Mouse (Mus musculus) forebrain, embryonic 16.5 days (tissue): Measurements from ENCODE around the gene Cacng1. TPM values are rescaled to one million over a fixed set of nuclear protein-coding genes. Genes with fewer than 3 reads are reported as not detected.

Experiments used
- ATAC-seq: fragments of 200-750 bp; cut with Nextera tagmentation; 2 replicates; pipeline ENCODE4 v1.8.0; 2017; ENCODE audit warnings: mild to moderate bottlenecking, moderate library complexity
- H3K27ac ChIP-seq: fragments of 300-500 bp; sonication (generic); 2 replicates; pipeline ENCODE4 v1.5.1; 2014; ENCODE audit warnings: low read length, control low read depth
- H3K27me3 ChIP-seq: fragments of 300-500 bp; sonication (generic); replicated peaks from 2 replicates; pipeline ENCODE4 v1.6.1; 2014; ENCODE audit warnings: low read length; ENCODE audit not compliant: control insufficient read depth, insufficient read depth
- H3K36me3 ChIP-seq: fragments of 300-500 bp; sonication (generic); 2 replicates; pipeline ENCODE4 v1.6.1; 2014; ENCODE audit not compliant: control insufficient read depth, insufficient read depth
- H3K4me1 ChIP-seq: fragments of 300-500 bp; sonication (generic); replicated peaks from 2 replicates; pipeline ENCODE4 v1.6.1; 2014; ENCODE audit warnings: low read length; ENCODE audit not compliant: control insufficient read depth, insufficient read depth
- H3K4me2 ChIP-seq: fragments of 300-500 bp; sonication (generic); 2 replicates; pipeline ENCODE4 v1.6.1; 2014; ENCODE audit warnings: mild to moderate bottlenecking, low read length, control low read depth
- H3K4me3 ChIP-seq: fragments of 300-500 bp; sonication (generic); replicated peaks from 2 replicates; pipeline ENCODE4 v1.5.1; 2014; ENCODE audit warnings: mild to moderate bottlenecking, low read length, control low read depth
- H3K9ac ChIP-seq: fragments of 300-500 bp; sonication (generic); replicated peaks from 2 replicates; pipeline ENCODE4 v1.6.1; 2014; ENCODE audit warnings: low read depth, low read length, control low read depth
- H3K9me3 ChIP-seq: fragments of 300-500 bp; sonication (generic); 2 replicates; pipeline ENCODE4 v1.6.1; 2016; ENCODE audit warnings: low read length; ENCODE audit not compliant: control insufficient read depth
- WGBS: fragments of 180-500 bp; shearing (Covaris S2); extraction: QIAGEN DNeasy Blood & Tissue Kit; methylation state at CpG from one replicate; pipeline ENCODE4 v1.1.7; 2014; 5-methylcytosine and 5-hydroxymethylcytosine counted together
- polyA plus RNA-seq: library from polyadenylated mRNA; unstranded; fragments of >200 nt; fragmentation: Nextera tagmentation; extraction: Ambion mirVana; gene quantifications from 2 replicates; pipeline ENCODE4 v1.2.1, GENCODE M21; 2015

Gene Cacng1
- polyA plus RNA-seq, 1 experiment from 2014 or later: 0.39 TPM

- no peaks in the 10 kb centered on the region for H3K36me3 ChIP-seq
- H3K9ac ChIP-seq: no peak overlapping the region
- H3K27ac ChIP-seq: no peak overlapping the region
- H3K4me3 ChIP-seq: no peak overlapping the region
- WGBS: 90% methylated on average over 9 of the region's 9 CpGs
- H3K27me3 ChIP-seq: no peaks in the 10 kb centered on the region
- no peaks in the 10 kb centered on the region for H3K9me3 ChIP-seq
- no peak overlapping the region for H3K4me2 ChIP-seq
- no peaks in the 10 kb centered on the region for H3K4me1 ChIP-seq
- no peak for ATAC-seq
These were observed 4.1 kb upstream of the Cacng1 start for GRCm38 (mm10) chr11:107720264-107721021.

DNA sequence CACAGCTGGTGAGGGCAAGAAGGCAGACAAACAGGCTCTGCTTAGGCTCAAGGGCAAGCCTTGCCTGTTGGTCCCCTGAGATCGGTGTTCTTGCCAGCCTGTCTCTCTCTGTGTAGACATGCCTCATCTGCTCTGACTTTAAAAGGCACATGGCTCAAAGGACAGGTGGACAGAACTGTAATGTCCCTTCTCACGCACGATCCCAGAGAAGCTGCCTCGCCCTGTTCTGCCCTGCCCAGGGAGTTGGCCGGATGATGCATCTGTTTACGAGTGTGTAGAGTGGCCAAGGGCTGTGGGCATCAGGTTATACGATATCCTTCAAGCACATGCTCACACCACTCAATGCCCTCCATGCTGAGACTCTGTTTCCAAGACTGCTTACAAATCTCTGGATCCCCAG, 2.0 kb downstream of the Cacng1 start:
- no peaks in the 10 kb centered on the region for H3K27me3 ChIP-seq
- H3K27ac ChIP-seq: no peak overlapping the region
- WGBS: 92% methylated on average over 7 of the region's 7 CpGs
- no peaks in the 10 kb centered on the region for H3K36me3 ChIP-seq
- H3K4me3 ChIP-seq: no peak overlapping the region
- no peak for ATAC-seq
- no peak overlapping the region for H3K4me2 ChIP-seq
- no peaks in the 10 kb centered on the region for H3K9me3 ChIP-seq
- H3K9ac ChIP-seq: no peak overlapping the region
- no peaks in the 10 kb centered on the region for H3K4me1 ChIP-seq

DNA sequence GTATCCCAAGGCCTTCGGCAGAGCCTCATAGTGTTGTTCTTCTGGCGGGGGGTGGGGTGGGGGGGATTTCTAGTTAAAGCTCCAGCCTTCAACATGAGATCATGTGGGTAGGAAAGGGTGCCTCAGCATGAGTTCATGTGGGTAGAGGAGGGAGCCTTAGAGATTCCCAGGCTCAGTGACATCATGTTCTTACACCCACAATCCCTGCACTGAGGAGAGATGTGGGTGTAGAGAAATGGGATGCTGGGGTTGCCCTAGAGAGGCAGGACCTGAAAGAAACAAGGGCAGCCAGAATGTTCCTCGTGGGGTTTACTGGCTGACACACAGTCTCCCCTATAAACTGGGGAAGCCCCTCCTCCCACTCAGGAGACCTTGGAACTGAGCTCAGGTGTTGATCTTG, 5.9 kb downstream of the Cacng1 start:
- Histone ChIP-seq H3K27me3 (no peaks in the 10 kb centered on the region), H3K4me2 (no peak overlapping the region), H3K9ac (no peak overlapping the region), H3K4me1 (peaks cover 8% of the 10 kb centered on the region), H3K27ac (no peak overlapping the region), H3K36me3 (no peaks in the 10 kb centered on the region), H3K9me3 (no peaks in the 10 kb centered on the region), H3K4me3 (no peak overlapping the region)
- 69% methylated on average over 3 of the region's 3 CpGs for WGBS
- no peak for ATAC-seq

GRCm38 (mm10) chr11:107707897-107708610, 8.3 kb downstream of the Cacng1 start:
- Histone ChIP-seq H3K27me3 (no peaks in the 10 kb centered on the region), H3K9me3 (no peaks in the 10 kb centered on the region), H3K4me3 (no peak overlapping the region), H3K4me1 (peaks cover 8% of the 10 kb centered on the region), H3K9ac (0 out of 2 replicates have a peak overlapping the region, but pooled peaks have one; percentile 7), H3K36me3 (no peaks in the 10 kb centered on the region), H3K4me2 (peak overlapping the region; percentile 25), H3K27ac (no peak overlapping the region)
- 8% methylated on average over 20 of the region's 20 CpGs for WGBS
- no peak for ATAC-seq

DNA sequence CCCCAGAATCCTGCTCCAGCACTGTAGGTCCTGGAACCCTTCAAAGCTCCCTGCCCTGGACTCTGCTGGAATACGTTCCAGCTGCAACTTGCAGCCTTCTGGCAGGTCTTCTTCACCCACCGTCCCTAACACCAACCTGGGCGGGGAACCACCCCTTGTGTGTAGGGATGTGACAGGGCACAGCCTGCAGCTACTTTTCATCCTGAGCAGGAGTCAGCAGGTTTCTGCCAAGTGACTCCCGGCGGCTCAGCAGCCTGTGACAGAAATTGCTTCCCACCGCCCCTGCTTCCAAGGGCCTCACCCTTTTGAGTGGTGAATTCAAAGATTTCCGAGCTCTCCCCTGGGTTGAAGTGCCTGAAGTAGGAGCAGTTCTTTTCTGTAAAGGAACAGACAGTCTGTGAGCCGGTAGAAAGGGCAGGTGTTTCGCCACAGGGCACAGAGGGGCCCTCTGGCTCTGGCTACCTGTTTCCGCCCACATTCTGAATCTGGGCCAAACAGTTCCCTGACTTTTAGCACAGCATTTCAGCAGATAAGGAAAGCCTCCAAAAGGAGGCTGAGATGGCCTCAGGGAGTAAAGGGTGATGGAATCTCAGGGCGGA, 10.7 kb downstream of the Cacng1 start:
- Histone ChIP-seq H3K27ac (no peak overlapping the region), H3K27me3 (no peaks in the 10 kb centered on the region), H3K4me3 (no peak overlapping the region), H3K4me1 (peaks cover 8% of the 10 kb centered on the region), H3K4me2 (no peak overlapping the region), H3K36me3 (no peaks in the 10 kb centered on the region), H3K9ac (no peak overlapping the region), H3K9me3 (no peaks in the 10 kb centered on the region)
- no peak for ATAC-seq
- 64% methylated on average over 11 of the region's 11 CpGs for WGBS

GRCm38 (mm10) chr11:107705060-107705459, 11.3 kb downstream of the Cacng1 start:
- no peaks in the 10 kb centered on the region for H3K27me3 ChIP-seq
- no peak overlapping the region for H3K27ac ChIP-seq
- no peak overlapping the region for H3K4me3 ChIP-seq
- no peaks in the 10 kb centered on the region for H3K9me3 ChIP-seq
- H3K9ac ChIP-seq: no peak overlapping the region
- no peak overlapping the region for H3K4me2 ChIP-seq
- H3K36me3 ChIP-seq: no peaks in the 10 kb centered on the region
- peak; percentile 43; the same call in 1 of the 2 replicates for ATAC-seq
- peaks cover 8% of the 10 kb centered on the region for H3K4me1 ChIP-seq
- WGBS: 58% methylated on average over 6 of the region's 6 CpGs

DNA sequence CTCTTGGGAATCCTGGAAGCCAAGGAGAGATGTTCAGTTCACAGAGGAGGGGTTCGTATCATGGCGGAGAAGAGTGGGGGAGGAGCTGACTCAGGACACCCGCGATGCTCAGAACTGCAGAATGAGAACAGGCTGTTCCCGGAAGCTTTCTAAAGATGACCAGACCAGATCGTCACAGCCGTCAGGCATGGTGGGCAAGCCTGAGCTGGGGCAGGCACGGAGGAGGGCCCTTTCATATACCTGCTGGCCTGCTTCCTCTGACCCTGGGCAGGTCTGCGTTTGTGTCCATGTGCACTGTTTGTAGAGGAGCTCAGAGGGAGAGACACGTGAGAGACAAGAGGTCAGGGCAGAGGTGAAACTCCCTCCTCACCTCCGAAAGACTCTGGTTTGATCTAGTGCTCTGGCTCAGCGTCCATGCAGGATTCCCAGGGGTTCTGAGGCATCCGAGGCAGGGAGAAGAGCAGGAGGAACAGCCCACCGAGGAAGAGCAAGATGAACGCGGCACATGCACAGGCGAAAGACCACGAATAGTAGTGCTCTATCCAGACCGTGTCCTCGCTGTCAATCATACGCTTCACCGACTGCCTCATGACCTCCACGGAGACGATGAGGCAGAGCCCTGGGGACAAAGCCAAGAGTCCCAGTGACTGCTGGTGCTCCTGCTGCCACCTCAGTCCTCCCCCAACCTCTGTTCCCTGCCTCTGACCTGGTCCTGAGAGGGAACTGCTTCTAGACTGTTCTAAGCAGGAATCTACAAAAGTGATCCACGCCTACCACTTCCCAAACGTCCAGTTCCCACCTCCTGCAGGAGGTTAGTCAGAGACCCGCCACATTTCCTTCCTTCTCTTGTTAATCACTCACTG, 12.8 kb downstream of the Cacng1 start:
- Histone ChIP-seq H3K27ac (no peak overlapping the region), H3K9ac (no peak overlapping the region), H3K4me1 (peaks cover 8% of the 10 kb centered on the region), H3K9me3 (no peaks in the 10 kb centered on the region), H3K4me2 (no peak overlapping the region), H3K4me3 (no peak overlapping the region), H3K36me3 (no peaks in the 10 kb centered on the region), H3K27me3 (no peaks in the 10 kb centered on the region)
- 58% methylated on average over 27 of the region's 27 CpGs for WGBS
- no peak for ATAC-seq

DNA sequence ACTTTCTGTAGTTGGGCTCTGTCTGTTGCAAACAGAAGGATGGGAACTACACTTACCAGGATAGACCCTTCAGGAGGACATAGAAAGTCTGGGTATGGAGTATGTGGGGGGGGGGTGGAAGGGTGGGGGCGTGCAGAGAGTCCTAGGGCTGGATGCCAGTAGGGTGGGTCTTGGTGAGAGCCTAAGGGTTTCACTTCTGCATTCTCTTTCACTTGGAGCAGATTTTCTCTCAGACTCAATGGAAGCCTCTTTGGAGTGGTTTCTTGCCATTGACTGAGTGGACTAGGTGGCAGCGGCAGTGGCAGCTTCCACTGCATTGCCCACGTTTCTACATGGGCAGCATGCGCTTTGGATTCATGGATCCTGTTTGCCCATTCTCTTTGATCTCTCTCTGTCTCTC, 16.4 kb downstream of the Cacng1 start:
- 91% methylated on average over 4 of the region's 4 CpGs for WGBS

GRCm38 (mm10) chr11:107693338-107693737, 23.0 kb downstream of the Cacng1 start:
- ATAC-seq: no peak
- Histone ChIP-seq H3K36me3 (peaks cover 2% of the 10 kb centered on the region; the same call in 1 of the 2 replicates), H3K27ac (no peak overlapping the region), H3K4me1 (no peaks in the 10 kb centered on the region), H3K27me3 (no peaks in the 10 kb centered on the region), H3K9ac (no peak overlapping the region), H3K9me3 (no peaks in the 10 kb centered on the region), H3K4me2 (no peak overlapping the region), H3K4me3 (no peak overlapping the region)
- 86% methylated on average over 6 of the region's 6 CpGs for WGBS

More for the DNA sequence above, 16.4 kb downstream of the Cacng1 start:
- no peak overlapping the region for H3K9ac ChIP-seq
- no peaks in the 10 kb centered on the region for H3K9me3 ChIP-seq
- H3K4me1 ChIP-seq: no peaks in the 10 kb centered on the region
- no peak for ATAC-seq
- H3K27me3 ChIP-seq: no peaks in the 10 kb centered on the region
- H3K36me3 ChIP-seq: no peaks in the 10 kb centered on the region
- no peak overlapping the region for H3K27ac ChIP-seq
- no peak overlapping the region for H3K4me3 ChIP-seq
- no peak overlapping the region for H3K4me2 ChIP-seq
